Mouse (Mus musculus) CD8-positive naive resting alpha-beta T cell, adult 57 days (primary cell): ENCODE measurements around the gene Cdhr5. TPM values are rescaled to one million over a fixed set of nuclear protein-coding genes. Genes with fewer than 3 reads are reported as not detected.

Experiments
- total RNA-seq: library from RNA; stranded (reverse); gene quantifications from one replicate; pipeline ENCODE4 v1.2.4, GENCODE M21; 2023

Cdhr5 gene
- total RNA-seq: not detected

DNA sequence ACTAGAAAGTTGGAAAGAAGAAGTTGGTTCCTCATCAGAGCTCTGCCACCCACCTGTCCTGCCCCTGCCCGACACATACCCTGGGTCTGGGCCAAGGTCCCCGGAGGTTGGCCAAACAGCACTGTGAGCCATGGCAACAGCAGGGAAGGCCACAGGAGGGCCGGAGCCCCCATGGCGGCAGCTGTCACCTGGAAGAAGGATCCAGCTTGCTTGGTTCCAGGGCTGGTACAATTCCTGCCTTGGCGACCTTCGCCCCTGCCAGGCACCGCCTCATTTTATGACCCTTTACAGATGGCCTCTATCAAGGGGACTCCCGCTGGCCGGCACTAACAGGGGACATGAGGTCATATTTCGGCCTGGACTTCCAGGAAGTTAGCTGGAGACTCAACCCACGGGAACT is at the start of gene Cdhr5:
Gene Cdhr5, minus strand, starts transcription at position 241 of the 400 bp plus-strand sequence.

DNA sequence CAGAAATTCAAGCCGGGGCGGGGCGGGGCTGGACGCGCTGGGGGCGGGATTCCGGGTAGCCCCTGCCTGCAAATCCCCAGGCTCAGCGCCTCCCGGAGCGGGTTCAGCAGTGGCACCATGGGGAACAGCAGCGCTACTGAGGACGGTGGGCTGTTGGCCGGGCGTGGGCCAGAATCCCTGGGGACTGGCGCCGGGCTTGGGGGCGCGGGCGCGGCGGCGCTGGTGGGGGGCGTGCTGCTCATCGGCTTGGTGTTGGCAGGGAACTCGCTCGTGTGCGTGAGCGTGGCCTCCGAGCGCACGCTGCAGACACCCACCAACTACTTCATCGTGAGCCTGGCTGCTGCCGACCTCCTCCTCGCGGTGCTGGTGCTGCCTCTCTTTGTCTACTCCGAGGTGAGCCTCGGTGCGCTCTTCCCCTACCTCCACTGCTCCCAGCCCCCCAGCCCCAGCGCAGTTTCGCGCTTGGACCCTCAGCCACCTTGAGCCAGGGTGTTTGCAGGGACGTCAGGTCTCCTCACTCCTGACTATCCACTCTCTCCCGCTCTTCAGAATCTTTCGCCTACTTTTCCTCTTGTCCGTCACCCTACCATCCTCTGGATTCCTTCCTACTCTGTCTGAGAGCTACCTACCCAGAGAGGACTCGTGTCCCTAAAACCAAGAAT is 15.5 kb upstream of the Cdhr5 start, which contains the start of gene Drd4:
Gene Drd4, plus strand, starts transcription at position 86 of the 662 bp plus-strand sequence.

GRCm38 (mm10) chr7:141278766-141279590 is 2.4 kb upstream of the Cdhr5 start, which contains the start of gene Sct:
Sct (minus strand) TSS chr7:141279133.

GRCm38 (mm10) chr7:141265739-141266561 is 10.6 kb downstream of the Cdhr5 start, which contains the start of gene Irf7:
Irf7 (minus strand) TSS chr7:141266481.

DNA sequence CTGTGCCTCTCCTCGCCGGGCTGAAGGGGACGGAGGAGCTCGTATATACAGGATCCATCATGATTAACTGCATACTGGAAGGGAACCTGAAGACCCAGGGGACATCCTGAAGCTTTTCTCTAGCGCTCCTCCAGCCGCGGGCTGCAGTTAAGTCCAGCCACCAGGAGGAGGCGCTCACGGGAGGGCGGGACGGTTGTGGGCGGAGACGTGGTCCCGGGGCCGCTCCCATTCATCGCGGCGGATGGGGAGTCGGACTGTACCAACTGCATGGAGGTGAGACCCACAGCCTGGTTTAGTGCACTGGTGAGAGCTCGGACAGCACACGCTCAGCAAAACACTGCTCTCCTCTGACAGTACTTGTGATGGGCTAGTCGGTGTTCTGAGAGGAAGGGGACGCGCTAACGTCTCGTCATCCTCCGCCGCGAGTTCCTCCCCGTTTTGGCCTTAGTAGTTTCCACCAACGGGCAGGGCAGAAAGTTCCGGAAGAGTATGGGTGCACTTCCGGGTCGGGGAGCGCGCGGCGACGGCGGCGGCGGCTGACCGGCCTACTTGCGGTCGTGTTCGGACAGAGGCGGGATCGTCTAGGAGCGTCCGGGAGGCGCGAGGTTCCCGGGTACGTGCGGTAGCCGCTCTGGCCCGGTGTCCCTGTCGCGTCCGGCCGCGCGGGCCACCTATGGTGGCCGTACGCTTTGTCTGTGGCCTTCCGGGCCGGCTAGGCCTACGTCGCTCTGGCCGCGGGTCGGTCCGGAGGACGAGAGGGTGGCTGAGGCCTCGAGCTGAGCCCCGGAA is 48.1 kb downstream of the Cdhr5 start, which contains the start of gene Phrf1:
Gene Phrf1, plus strand, starts transcription at position 506 of the 789 bp plus-strand sequence.

Other genes starting within 250 kb of the Cdhr5 start
- not detected for gene Gm17387, start 247.7 kb downstream of the Cdhr5 start, total RNA-seq
- gene B4galnt4, start 215.7 kb downstream of the Cdhr5 start, total RNA-seq: 1.3 TPM
- 37.8 TPM for gene Pkp3, start 198.6 kb downstream of the Cdhr5 start, total RNA-seq
- gene Sigirr, start 176.2 kb downstream of the Cdhr5 start, total RNA-seq: 71.6 TPM
- not detected for gene Ano9, start 159.0 kb downstream of the Cdhr5 start, total RNA-seq
- 7.1 TPM for gene Ptdss2, start 154.4 kb downstream of the Cdhr5 start, total RNA-seq
- 37.7 TPM for gene Rnh1, start 103.9 kb downstream of the Cdhr5 start, total RNA-seq
- 33.2 TPM for gene Hras, start 82.8 kb downstream of the Cdhr5 start, total RNA-seq
- gene Lrrc56, start 82.6 kb downstream of the Cdhr5 start, total RNA-seq: 4.7 TPM
- gene Lmntd2, start 62.7 kb downstream of the Cdhr5 start, total RNA-seq: 2.5 TPM
- 8.1 TPM for gene Rassf7, start 60.9 kb downstream of the Cdhr5 start, total RNA-seq
- gene Phrf1, start 48.0 kb downstream of the Cdhr5 start, total RNA-seq: 157 TPM
- gene Irf7, start 10.3 kb downstream of the Cdhr5 start, total RNA-seq: 57.4 TPM
- not detected for gene Sct, start 2.3 kb upstream of the Cdhr5 start, total RNA-seq
- gene Drd4, start 15.2 kb upstream of the Cdhr5 start, total RNA-seq: not detected
- gene Deaf1, start 50.9 kb upstream of the Cdhr5 start, total RNA-seq: 58.1 TPM
- gene Tmem80, start 51.0 kb upstream of the Cdhr5 start, total RNA-seq: 20.9 TPM
- not detected for gene Eps8l2, start 62.1 kb upstream of the Cdhr5 start, total RNA-seq
- gene Taldo1, start 115.4 kb upstream of the Cdhr5 start, total RNA-seq: 97.8 TPM
- gene Gatd1, start 137.3 kb upstream of the Cdhr5 start, total RNA-seq: 31.1 TPM
- not detected for gene Cend1, start 152.7 kb upstream of the Cdhr5 start, total RNA-seq
- gene Slc25a22, start 161.1 kb upstream of the Cdhr5 start, total RNA-seq: 67.0 TPM
- gene Pidd1, start 167.2 kb upstream of the Cdhr5 start, total RNA-seq: 5.7 TPM
- 3,653 TPM for gene Rplp2, start 170.6 kb upstream of the Cdhr5 start, total RNA-seq
- 53.0 TPM for gene Pnpla2, start 178.4 kb upstream of the Cdhr5 start, total RNA-seq
- gene Cracr2b, start 184.3 kb upstream of the Cdhr5 start, total RNA-seq: 1.0 TPM
- gene Cd151, start 190.6 kb upstream of the Cdhr5 start, total RNA-seq: 6.8 TPM
- gene Polr2l, start 198.3 kb upstream of the Cdhr5 start, total RNA-seq: 16.4 TPM
- 0.95 TPM for gene Tspan4, start 198.5 kb upstream of the Cdhr5 start, total RNA-seq